Mouse (Mus musculus) forebrain, embryonic 10.5 days (tissue): ENCODE results near the gene 2410131K14Rik. TPM values are rescaled to one million over a fixed set of nuclear protein-coding genes. Genes with fewer than 3 reads are reported as not detected.

Experiments used
- DNase-seq: peaks from one replicate; pipeline ENCODE4 v3.0.0-alpha.2; 2017; ENCODE audit warnings: low spot score; ENCODE audit errors: extremely low spot score
- H3K27ac ChIP-seq: fragments of 300-500 bp; sonication (generic); 2 replicates; pipeline ENCODE4 v1.5.1; 2016; ENCODE audit warnings: mild to moderate bottlenecking
- H3K27me3 ChIP-seq: fragments of 300-500 bp; sonication (generic); 2 replicates; pipeline ENCODE4 v1.6.1; 2016; ENCODE audit warnings: mild to moderate bottlenecking; ENCODE audit not compliant: poor library complexity, severe bottlenecking
- H3K36me3 ChIP-seq: fragments of 300-500 bp; sonication (generic); replicated peaks from 2 replicates; pipeline ENCODE4 v1.6.1; 2016; ENCODE audit warnings: mild to moderate bottlenecking, moderate library complexity
- H3K4me1 ChIP-seq: fragments of 300-500 bp; sonication (generic); 2 replicates; pipeline ENCODE4 v1.6.1; 2016
- H3K4me3 ChIP-seq: fragments of 300-500 bp; sonication (generic); 2 replicates; pipeline ENCODE4 v1.5.1; 2016; ENCODE audit warnings: mild to moderate bottlenecking, moderate library complexity
- H3K9me3 ChIP-seq: fragments of 300-500 bp; sonication (generic); 2 replicates; pipeline ENCODE4 v1.6.1; 2016; ENCODE audit warnings: mild to moderate bottlenecking, moderate library complexity
- WGBS: fragments of 180-500 bp; shearing (Covaris S2); methylation state at CpG from one replicate; pipeline ENCODE4 v1.1.7; 2016; 5-methylcytosine and 5-hydroxymethylcytosine counted together
- polyA plus RNA-seq: library from polyadenylated mRNA; unstranded; fragments of >200 nt; fragmentation: Nextera tagmentation; extraction: Ambion mirVana; gene quantifications from 2 replicates; pipeline ENCODE4 v1.2.1, GENCODE M21; 2016

2410131K14Rik gene
- polyA plus RNA-seq, 1 experiment from 2014 or later = 12.1 TPM

GRCm38 (mm10) chr5:118239671-118240070 is 5.4 kb upstream of the 2410131K14Rik start:
- Histone ChIP-seq H3K9me3 (no peaks in the 10 kb centered on the region), H3K27ac (no peak overlapping the region), H3K4me3 (no peak overlapping the region), H3K36me3 (peaks cover 42% of the 10 kb centered on the region), H3K4me1 (peaks cover 8% of the 10 kb centered on the region), H3K27me3 (no peaks in the 10 kb centered on the region)
- no peak for DNase-seq
- WGBS = 89% methylated on average over 12 of the region's 12 CpGs

GRCm38 (mm10) chr5:118245606-118246308 is 730 bp downstream of the 2410131K14Rik start:
- peaks cover 25% of the 10 kb centered on the region for H3K4me1 ChIP-seq
- no peaks in the 10 kb centered on the region for H3K9me3 ChIP-seq
- H3K27ac ChIP-seq = peak overlapping the region; percentile 86
- H3K4me3 ChIP-seq = peak overlapping the region; percentile 68
- H3K36me3 ChIP-seq = peaks cover 50% of the 10 kb centered on the region
- no peaks in the 10 kb centered on the region for H3K27me3 ChIP-seq
- DNase-seq = peak; percentile 27
- WGBS = 7% methylated on average over 15 of the region's 15 CpGs

- 76% methylated on average over 8 of the region's 8 CpGs for WGBS
- Histone ChIP-seq H3K4me1 (peaks cover 28% of the 10 kb centered on the region), H3K9me3 (no peaks in the 10 kb centered on the region), H3K27me3 (no peaks in the 10 kb centered on the region), H3K36me3 (peaks cover 48% of the 10 kb centered on the region), H3K27ac (no peak overlapping the region), H3K4me3 (no peak overlapping the region)
- no peak for DNase-seq
Observed at GRCm38 (mm10) chr5:118247378-118247777, 2.4 kb downstream of the 2410131K14Rik start.

- Histone ChIP-seq H3K4me3 (no peak overlapping the region), H3K36me3 (peaks cover 51% of the 10 kb centered on the region), H3K4me1 (peaks cover 18% of the 10 kb centered on the region), H3K9me3 (no peaks in the 10 kb centered on the region), H3K27me3 (no peaks in the 10 kb centered on the region), H3K27ac (no peak overlapping the region)
- DNase-seq = no peak
- 93% methylated on average over 7 of the region's 7 CpGs for WGBS
Observed at GRCm38 (mm10) chr5:118250987-118251386, 6.0 kb downstream of the 2410131K14Rik start.

GRCm38 (mm10) chr5:118253551-118253950 is 8.5 kb downstream of the 2410131K14Rik start:
- WGBS = 91% methylated on average over 3 of the region's 3 CpGs

GRCm38 (mm10) chr5:118256981-118257380 is 12.0 kb downstream of the 2410131K14Rik start:
- Histone ChIP-seq H3K36me3 (peaks cover 70% of the 10 kb centered on the region), H3K27me3 (no peaks in the 10 kb centered on the region), H3K4me1 (peaks cover 9% of the 10 kb centered on the region), H3K9me3 (no peaks in the 10 kb centered on the region), H3K27ac (no peak overlapping the region), H3K4me3 (no peak overlapping the region)
- WGBS = 94% methylated on average over 4 of the region's 4 CpGs
- DNase-seq = no peak

More at GRCm38 (mm10) chr5:118253551-118253950, 8.5 kb downstream of the 2410131K14Rik start:
- 0 out of 2 replicates have a peak, but pooled peaks cover 5% of the 10 kb centered on the region for H3K4me1 ChIP-seq
- no peaks in the 10 kb centered on the region for H3K27me3 ChIP-seq
- H3K36me3 ChIP-seq = peaks cover 67% of the 10 kb centered on the region
- no peak for DNase-seq
- H3K4me3 ChIP-seq = no peak overlapping the region
- no peaks in the 10 kb centered on the region for H3K9me3 ChIP-seq
- no peak overlapping the region for H3K27ac ChIP-seq

DNA sequence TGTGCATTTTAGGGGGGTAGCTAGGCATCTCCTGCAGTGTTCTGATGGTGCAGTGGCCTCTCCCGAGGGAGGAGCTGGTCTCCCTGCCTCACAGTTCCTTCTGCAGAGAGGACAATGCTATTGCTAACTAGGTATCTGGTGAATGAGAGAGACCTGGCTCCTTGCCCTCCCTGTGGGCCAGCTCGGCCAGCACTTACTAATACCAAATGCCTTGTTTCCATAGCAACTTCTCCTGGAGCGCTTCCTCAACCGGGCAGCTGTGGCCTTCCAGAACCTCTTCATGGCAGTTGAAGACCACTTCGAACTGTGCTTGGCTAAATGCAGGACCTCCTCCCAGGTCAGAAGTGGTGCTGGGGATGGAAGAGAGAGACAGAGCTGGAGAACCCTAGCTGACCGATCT is 14.1 kb downstream of the 2410131K14Rik start:
- no peaks in the 10 kb centered on the region for H3K27me3 ChIP-seq
- 85% methylated on average over 6 of the region's 6 CpGs for WGBS
- DNase-seq = no peak
- no peak overlapping the region for H3K27ac ChIP-seq
- peaks cover 81% of the 10 kb centered on the region for H3K36me3 ChIP-seq
- H3K9me3 ChIP-seq = no peaks in the 10 kb centered on the region
- no peak overlapping the region for H3K4me3 ChIP-seq
- H3K4me1 ChIP-seq = peaks cover 7% of the 10 kb centered on the region

DNA sequence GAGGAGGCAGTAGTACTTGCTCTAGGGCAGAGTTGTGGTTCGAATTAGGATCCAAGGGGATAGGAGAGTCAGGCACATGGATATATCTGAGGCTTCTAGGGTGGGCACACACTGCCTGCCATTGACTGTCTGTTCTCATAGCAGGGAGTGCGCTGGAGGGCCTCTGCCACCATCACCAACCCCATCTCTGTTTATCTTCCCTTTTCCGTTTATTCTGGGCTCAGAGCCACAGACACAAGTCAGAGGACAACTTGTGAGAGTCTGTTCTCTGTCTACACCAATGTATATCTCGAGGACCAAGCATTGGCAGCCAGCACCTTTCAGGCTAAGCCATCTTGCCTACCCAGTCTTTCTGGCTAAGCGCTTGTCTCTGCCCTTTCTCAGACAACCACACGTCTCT is 14.6 kb downstream of the 2410131K14Rik start:
- Histone ChIP-seq H3K9me3 (no peaks in the 10 kb centered on the region), H3K27ac (no peak overlapping the region), H3K36me3 (peaks cover 81% of the 10 kb centered on the region), H3K4me1 (peaks cover 7% of the 10 kb centered on the region), H3K27me3 (no peaks in the 10 kb centered on the region), H3K4me3 (no peak overlapping the region)
- DNase-seq = no peak
- WGBS = 95% methylated on average over 6 of the region's 6 CpGs

GRCm38 (mm10) chr5:118260055-118260454 is 15.0 kb downstream of the 2410131K14Rik start:
- Histone ChIP-seq H3K36me3 (peaks cover 81% of the 10 kb centered on the region), H3K27ac (no peak overlapping the region), H3K27me3 (no peaks in the 10 kb centered on the region), H3K4me3 (no peak overlapping the region), H3K9me3 (no peaks in the 10 kb centered on the region), H3K4me1 (peaks cover 7% of the 10 kb centered on the region)
- WGBS = 89% methylated on average over 10 of the region's 10 CpGs
- DNase-seq = no peak

- peaks cover 79% of the 10 kb centered on the region for H3K36me3 ChIP-seq
- peaks cover 7% of the 10 kb centered on the region for H3K4me1 ChIP-seq
- DNase-seq = no peak
- no peaks in the 10 kb centered on the region for H3K9me3 ChIP-seq
- H3K27ac ChIP-seq = no peak overlapping the region
- H3K27me3 ChIP-seq = no peaks in the 10 kb centered on the region
- WGBS = 95% methylated on average over 11 of the region's 11 CpGs
- no peak overlapping the region for H3K4me3 ChIP-seq
Observed at GRCm38 (mm10) chr5:118260642-118261041, 15.6 kb downstream of the 2410131K14Rik start.

GRCm38 (mm10) chr5:118261181-118261580 is 16.2 kb downstream of the 2410131K14Rik start:
- H3K36me3 ChIP-seq = peaks cover 74% of the 10 kb centered on the region
- no peaks in the 10 kb centered on the region for H3K27me3 ChIP-seq
- no peaks in the 10 kb centered on the region for H3K9me3 ChIP-seq
- no peak for DNase-seq
- 92% methylated on average over 9 of the region's 9 CpGs for WGBS
- no peak overlapping the region for H3K27ac ChIP-seq
- H3K4me1 ChIP-seq = peaks cover 7% of the 10 kb centered on the region
- no peak overlapping the region for H3K4me3 ChIP-seq

DNA sequence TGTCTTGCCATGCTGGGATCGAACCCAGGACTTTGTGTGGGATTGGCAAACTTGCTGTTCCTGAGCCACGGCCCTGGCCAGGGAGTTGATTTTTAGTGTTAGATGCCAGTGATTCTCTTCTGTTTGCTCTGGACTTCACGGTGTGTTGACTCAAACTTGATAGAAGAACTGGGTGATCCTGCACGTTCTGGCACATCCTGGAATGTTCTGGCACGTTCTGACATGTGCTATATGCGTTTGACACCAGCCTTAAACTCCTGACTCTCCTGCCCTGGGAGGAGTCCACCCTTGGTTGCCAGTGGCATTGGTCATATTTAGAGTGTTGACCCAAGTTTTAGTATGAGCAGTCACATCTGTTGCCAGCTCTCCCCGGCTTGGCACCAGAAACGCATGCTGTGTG is 17.4 kb downstream of the 2410131K14Rik start:
- no peak for DNase-seq
- no peak overlapping the region for H3K4me3 ChIP-seq
- WGBS = 95% methylated on average over 8 of the region's 8 CpGs
- H3K36me3 ChIP-seq = peaks cover 62% of the 10 kb centered on the region
- no peak overlapping the region for H3K27ac ChIP-seq
- peaks cover 10% of the 10 kb centered on the region for H3K4me1 ChIP-seq
- peaks cover 6% of the 10 kb centered on the region; the same call in 1 of the 2 replicates for H3K27me3 ChIP-seq
- no peaks in the 10 kb centered on the region for H3K9me3 ChIP-seq

- peaks cover 43% of the 10 kb centered on the region for H3K36me3 ChIP-seq
- no peak overlapping the region for H3K4me3 ChIP-seq
- H3K4me1 ChIP-seq = peaks cover 12% of the 10 kb centered on the region
- no peak for DNase-seq
- 87% methylated on average over 9 of the region's 9 CpGs for WGBS
- H3K9me3 ChIP-seq = no peaks in the 10 kb centered on the region
- H3K27me3 ChIP-seq = peaks cover 20% of the 10 kb centered on the region
- no peak overlapping the region for H3K27ac ChIP-seq
Observed at GRCm38 (mm10) chr5:118264279-118264678, 19.3 kb downstream of the 2410131K14Rik start.
